Mouse (Mus musculus) spleen, postnatal 36 days (tissue): ENCODE results near the gene Stat4.

Source experiments
- DNase-seq, 2 experiments: peaks; one replicate each; pipeline ENCODE4 v3.0.0; 2022; ENCODE audit warnings: low spot score in 2 of 2, mixed read lengths in 1 of 2

Gene Stat4

DNA sequence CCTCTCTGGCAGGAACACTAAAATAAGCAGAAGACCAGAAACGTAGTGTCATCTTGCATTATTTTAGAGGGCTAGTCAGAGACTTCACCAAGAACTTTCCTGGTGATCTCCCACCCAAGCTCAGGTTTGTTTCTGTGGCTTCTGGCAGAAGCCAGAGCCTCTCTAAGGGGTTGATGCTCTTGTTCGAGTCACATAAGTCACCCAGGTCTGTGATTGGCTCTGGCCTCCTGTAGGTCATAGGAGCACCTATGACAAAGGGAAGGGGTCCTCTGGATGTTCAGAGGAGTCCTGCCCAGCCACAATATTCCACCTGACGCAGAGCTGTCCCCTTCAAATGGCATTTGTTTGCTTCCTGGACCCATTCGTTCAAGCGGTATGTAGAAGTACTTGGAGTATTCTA is at the start of gene Stat4:
TSS of gene Stat4 (plus strand) at position 301 of the 400 bp plus-strand sequence.
- DNase-seq: no peak

DNA sequence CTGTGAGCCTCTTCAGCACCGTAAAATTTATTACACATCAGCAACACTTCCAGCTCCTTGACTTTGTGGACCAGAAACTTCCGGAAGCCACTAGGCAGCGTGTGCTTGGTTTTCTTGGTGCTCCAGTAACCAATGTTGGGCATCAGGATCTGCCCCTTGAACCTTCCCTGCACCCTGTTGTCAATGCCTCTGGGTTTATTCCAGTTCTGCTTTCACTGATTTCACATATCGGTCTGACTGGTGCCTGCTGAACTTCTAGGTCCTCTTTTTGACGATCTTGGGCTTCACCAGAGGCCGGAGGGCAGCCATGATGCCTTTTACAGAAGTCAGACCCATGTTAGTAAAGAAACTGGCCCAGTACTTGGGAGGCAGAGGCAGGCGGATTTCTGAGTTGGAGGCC is 48.6 kb upstream of the Stat4 start:
- DNase-seq: no peak

DNA sequence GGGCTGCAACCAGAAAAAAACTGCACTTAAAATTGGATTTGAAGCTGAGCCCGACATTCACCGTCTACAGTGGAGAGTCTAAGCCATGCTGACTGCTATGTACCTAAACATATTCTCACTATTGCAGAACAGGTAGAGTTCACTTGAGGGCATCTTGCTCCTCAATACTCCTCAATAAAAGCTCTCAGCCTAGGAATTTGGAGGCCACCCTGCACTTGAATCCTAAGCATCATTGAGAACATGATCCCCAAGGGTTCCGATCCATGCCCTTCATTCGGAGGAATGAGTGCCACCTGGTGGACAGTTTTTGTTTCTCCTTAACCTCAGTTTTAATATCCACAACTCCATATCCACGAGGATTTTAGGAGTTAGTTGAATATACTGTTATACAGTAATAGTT is 42.2 kb upstream of the Stat4 start:
- no peak for DNase-seq

DNA sequence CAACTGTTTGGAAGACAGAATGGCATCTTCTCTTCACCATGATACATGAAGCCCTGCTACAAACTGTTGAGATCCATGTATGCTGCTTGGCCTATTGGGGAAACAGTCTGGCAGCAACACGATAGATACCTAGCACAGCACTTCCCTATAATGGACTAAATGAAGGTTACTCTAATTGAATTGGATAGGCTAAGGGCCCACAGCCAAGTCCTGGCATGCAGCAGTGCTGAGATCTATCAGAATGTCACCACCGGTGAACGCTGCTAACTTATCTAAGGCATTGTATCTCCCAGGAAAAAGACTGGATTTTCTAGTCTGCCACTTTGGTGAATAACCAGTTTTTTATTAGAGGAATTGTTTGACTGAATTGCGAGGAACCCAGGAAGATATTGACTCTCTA is 39.8 kb upstream of the Stat4 start:
- no peak for DNase-seq

DNA sequence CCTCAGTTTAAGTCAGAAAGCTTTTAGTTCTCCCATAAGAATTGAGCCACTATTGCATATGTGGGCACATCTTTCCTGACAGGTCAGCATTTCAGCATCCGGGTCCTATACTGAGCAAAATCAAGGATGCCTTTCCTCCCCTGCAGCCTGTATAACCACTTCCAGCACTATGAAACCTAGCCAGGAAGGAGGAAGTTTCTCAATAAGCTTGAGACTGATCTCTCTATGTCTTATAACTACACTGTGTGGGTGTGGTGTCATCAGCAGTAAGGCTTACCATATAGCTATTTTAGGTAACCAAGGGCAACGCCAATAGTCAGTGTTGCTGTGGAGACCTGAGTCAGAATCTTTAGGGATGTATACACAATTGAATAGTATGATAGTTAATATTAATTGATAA is 22.3 kb upstream of the Stat4 start:
- DNase-seq: no peak

DNA sequence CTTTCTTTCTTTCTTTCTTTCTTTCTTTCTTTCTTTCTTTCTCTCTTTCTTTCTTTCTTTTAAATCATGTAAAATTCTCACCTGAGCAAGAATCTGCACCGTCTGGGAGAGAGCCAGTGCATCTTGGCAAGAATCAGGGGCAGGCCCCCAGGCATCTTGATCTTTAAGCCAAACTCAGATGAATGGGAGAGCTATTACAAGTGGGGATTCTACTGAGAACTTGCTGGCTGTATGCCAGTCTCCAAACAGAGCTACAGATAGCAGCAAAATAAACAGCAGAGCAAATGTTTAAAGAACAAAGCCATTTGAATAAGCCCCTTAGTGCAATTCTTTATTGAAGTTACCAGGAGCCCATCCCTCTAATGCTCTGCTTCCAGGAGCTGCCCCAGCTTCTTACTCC is 18.0 kb upstream of the Stat4 start:
- no peak for DNase-seq

DNA sequence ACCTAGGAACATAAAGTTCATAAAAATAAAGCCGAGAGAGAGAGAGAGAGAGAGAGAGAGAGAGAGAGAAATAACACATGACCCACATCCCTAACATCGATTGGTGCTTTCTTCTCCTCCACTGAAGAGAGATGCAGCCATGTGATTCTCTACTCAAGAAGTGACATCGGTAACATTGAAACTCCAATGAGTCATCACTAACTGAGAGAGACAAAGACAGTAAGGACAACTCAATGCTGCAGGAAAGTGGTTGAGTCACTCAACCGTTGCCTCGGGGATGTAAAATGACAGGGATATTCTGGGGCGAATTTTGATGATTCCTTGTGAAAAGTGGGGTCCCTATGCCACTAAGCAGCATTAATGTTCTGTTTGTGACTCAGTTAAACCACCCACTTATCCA is 16.8 kb upstream of the Stat4 start:
- DNase-seq: no peak

DNA sequence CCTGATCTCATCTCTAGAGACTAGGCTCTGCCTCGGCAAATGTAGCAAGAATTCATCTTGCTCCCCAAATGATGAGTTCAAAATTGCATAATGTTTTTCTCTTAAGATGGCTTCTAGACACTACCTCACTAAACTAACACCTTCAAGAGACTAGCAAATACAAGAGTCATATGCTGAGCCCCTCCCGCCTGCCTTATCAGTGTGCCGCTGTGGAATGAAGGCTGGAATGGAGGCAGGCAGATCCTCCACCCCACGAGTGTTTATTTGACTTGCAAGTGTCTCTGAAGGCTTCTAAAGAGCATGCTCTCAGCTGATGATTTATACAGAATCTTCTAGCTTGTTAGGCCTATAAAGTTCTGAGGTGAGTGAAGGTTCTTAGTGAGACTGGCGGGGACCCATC is 11.4 kb upstream of the Stat4 start:
- no peak for DNase-seq

DNA sequence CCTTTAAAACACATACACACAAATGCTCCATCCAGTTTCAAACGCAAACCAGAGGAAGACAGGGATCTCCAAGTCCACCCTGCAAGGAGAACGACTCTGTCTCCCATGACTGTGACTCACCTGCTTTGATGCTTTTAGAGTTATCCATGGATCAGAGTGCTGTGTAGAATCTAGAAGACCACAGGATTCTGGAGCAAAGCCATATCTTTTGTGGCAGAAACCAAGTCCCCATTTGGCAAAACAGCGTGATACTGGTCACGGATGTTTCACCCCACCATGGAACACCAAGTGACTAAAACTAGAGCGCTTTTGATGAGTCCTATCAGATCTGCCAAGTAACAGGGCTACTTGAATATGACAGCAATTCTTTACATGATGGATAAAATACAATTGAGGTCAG is 7.9 kb upstream of the Stat4 start:
- DNase-seq: no peak

DNA sequence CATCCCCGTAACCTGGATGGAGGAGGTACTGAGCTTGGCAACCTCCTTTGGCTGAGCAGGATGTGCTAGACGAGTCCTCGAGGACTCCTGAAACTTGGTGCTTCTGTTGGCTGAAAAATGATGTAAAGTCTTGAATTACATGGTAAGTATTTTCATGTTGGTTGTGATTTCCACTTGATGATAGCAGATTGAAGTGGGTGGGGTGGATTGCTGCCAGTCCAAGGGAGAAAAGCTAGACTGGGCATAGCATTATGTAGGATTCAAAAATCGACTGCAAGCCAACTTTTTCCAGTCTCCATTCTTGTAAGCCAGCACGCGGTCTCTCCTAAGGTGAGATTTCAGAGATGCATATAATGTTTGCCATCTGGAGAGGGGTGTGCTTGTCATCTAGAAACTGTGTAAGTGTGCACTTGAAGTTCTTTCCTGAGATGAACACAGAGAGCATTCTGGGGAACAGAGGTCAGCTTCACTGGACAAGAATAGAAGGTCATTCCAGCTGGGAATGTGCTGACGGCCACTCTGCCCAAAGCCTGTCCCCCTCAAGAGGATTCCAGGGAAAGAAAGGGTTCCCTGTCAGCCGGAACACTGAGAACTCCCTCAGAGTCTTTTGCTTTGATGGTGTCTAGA is 5.1 kb downstream of the Stat4 start:
- DNase-seq: no peak

DNA sequence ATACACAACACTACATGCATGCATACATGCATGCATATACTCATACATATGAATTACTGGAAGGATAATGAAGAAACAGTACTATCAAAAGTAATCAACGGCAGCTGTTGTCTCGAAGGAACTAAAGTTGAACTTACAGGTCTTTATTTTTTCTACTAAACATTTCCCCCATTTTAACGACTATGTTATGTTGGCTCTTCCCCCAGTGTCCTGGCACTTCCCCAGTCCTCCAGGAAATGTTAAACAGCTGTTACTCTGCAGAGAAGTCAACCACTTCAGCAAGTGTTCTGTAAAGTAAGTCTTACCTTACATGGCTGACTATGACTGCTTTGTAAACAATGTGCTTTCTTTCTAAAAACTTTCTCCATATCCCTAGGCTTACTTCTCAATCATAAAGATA is 9.1 kb downstream of the Stat4 start:
- DNase-seq: no peak

DNA sequence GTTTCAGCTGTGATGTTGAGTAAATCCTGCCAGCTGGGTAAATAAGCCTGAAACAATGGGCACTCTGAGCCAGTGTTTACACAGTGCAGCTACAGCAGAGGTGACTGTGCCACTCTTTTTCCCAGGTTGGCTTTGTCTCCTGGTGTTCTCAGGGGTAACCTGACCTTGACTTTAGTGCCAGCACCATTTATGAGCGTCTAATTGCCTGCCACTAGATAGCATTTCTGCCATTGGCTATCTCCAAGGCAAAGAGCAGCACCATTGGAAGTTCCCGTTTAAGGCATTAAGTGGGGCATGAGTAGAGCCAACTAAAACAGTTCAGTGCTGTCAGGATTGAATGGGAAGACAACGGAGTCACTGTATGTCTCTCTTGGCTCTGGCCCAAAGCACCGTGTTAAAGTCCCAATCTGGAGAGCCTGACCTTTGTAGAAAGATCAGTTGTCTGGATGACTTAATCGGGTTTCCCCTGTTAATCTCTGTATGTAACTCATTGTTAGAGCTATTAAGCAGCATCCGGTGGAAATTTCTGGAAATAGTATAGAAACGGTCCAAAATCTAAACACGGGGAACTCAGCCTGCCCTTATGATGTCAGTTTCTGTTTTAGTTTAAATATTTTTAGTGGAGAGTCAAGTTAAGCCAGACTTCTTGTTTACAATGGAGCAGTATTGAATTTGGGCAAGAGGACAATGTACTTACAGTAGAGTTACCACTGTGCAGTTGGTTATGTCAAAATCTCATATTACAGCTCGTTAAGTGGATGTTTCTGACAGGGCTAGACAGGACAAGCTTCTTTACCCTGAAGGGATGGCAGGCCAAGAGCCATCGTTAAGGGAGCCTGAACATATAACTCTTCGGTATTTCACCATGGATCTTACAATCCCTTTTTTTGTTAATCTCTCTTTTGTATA is 10.1 kb downstream of the Stat4 start:
- DNase-seq: no peak

DNA sequence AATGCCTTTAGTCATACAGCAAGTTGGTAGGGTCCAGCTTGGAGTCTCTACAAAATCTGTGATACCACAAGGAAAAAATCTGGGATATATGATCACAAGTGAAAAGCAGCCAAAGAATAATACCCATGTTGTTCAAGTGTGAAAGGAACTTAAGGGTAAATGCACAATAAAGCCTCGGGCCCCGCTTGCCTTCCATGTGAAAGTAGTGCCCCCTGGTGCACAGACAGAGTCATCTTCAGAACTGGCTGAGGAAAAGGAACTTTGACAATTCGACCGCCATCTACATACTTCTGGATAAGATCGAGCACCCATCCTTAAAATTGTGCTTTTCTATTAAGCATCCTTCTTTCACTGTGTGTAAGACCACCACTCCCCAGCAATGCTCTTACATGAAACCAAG is 11.6 kb downstream of the Stat4 start:
- DNase-seq: peak; percentile 21 to 45

DNA sequence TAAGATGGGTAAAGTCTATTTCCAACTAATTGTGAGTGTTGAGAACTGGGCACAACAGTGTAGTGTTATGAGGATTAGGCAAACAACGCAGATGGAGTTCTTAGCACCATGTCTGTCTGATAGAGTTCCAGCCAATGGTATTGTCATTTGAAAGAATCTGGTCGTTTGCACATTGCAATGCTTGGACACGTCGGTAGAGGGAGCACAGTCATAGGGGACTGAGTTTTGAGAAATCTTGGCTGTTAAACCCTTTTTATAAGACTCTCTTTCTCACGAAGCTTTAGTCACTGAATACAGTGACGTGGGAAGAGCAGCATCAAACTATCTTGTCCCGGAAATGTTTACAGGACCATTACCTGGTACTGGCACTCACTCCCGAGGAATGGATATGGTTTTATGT is 17.1 kb downstream of the Stat4 start:
- peak; percentile 49 to 68 for DNase-seq

DNA sequence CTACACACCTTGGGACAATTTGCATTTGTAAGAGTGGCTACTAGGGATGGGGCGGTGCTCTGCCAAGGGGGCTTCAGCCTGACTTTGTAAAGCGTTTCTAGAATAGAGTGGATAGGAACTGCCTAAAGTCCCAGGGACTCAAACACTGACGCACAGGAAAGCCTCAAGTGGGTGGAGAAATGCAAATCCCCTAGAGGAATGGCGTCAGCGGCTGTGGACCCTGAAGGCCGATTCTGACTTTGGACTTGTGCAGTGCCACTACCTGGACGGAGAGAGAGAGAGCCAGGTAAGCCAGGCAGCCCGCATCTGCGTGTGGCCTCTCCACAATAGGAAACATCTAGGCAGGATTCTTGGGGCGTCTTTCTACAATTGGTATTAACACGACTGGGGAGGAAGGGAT is 21.5 kb downstream of the Stat4 start:
- DNase-seq: peak; percentile 75 to 79

DNA sequence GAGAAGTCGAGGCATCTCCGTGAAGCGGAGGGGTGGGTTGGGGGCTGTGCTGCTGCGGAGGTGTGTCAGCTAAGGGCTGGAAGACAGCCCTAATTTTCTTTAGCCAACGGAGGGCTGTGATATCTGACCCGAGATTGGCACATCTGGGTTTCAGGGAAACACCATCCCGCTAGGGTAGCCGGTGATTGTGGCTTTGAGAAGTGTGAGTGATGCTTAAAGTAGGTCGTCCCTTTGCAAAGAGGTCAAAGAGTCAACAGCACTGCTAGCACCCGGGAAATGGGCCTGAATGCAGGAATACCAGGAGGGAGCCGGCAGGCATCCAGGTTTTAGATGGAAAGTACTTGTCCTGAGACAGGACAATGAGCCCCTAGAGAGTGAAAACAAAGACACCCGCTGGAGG is 22.0 kb downstream of the Stat4 start:
- no peak for DNase-seq

DNA sequence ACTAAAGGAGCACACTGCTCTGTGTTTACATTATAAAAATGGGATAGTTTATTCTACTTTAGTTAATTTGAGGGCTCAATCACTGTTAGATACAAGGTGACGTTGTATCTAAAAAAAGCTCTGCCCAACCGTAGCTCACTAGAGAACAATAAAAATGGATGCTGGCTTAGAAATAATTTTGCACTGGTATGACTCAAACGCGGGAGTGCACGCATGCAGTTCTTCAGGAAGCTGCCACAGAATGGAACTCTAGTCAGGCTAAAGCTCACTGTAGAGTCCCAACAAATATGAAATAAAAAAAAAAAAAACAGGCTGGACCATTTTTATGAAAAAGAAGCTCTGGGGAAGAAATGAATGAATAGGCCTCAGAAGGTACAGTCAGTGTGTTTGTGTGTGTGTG is 23.8 kb downstream of the Stat4 start:
- no peak for DNase-seq

DNA sequence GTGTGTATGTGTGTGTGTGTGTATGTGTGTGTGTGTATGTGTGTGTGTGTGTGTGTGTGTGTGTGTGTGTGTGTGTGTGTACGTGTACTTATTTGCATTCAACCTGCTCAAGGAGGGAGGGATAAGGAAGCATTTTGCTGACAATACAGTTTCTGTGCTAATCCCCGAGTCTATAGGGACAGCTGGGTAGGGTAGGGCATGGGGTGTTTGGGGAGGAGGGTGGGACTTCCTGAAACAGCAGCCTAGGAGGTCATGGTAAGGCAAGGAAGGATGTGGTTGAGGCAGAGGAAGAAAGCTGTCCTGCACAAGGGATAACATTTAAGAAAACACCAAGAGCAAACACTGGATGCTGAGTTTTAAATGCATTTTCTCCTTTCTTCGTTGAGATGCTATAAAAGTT is 24.3 kb downstream of the Stat4 start:
- DNase-seq: peak; percentile 65 to 70

DNA sequence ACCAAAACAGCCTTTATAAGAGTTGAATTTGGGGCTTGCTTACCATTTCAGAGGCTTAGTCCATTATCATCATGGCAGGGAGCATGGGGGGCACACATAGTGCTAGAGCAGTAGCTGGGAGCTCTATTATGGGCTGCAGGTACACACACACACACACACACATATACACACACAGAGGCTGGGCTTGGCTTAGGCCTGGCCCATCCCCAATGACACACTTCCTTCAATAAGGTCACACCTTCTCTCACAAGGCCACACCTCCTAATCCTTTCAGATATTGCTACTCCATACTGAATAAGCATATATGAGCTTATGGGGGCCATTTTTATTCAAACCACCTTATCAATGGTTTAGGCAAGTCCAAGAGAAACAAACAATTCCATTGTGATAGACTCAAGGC is 25.3 kb downstream of the Stat4 start:
- peak in 1 of 2 experiments; percentile 27 for DNase-seq

DNA sequence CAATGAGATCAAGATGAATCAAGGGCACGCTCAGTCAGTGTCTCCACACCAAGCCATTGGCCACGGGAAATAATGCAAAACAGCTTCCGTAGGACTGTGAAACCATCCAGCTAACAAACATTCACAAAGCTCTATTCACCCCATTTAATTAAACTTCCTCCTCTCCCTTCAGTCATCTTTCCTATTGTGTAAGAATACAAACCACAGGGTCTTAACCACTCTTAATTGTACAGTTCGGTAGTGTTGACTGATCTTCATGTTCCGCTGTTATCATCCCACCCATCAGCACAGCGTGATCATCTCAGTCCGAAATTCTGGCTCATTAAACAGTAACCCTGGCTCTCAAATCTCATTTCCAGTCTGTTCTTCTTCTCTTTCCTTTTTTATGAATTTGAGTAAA is 25.8 kb downstream of the Stat4 start:
- peak; percentile 21 to 41 for DNase-seq

DNA sequence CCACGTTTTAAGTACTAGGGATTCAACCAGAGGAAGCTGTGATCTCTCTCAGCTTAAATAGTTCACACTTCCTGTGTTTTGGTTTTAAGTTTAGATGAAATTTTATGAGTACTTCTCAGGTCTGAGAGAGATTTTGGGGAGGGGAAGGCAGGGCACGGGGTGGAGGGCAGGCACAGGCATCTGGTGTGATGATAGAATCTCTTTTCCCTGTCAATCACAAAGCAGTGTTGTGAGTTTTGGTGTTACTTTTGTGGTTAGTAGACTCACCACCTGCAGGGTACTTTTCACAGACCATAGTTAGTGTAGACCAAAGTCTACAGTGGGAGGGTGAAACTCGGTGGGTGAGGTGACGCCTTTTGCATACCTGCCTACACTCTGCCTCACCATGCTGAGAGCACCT is 32.7 kb downstream of the Stat4 start:
- DNase-seq: peak; percentile 29 to 37

DNA sequence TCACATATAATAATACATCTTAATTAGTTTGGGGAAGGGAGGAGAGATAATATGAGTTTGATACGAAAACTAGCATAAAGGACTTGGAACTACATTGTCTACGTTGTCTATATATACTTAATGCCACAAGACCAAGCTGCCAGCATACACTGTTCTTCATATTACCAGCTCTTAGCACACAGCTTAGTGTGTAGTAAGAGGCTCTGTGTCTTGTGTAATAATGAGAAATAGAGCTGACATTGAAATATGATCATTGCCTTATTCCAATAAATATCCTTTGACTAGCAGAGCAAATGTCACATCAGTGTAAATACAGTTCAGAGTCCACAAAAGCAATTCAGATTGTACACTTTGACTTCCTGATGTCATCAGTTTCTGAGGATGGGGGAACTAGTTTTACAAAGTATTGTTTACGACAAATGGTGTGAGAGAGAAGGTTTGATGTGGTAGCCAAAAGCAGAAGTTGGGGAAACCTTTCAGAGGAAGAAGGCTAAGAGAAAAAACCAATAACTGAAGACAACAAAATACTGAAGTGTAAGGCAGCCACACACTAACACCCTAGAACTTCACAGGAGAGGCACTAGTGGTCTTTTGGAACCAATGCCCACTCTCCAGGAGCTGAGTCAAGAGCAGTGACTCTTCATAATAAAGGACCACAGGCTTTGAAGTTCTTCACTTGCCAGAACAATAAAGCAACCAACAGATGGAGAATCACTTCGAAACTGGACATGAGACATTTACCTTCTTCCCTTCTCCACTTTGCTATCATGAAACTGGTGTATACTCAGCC is 35.2 kb downstream of the Stat4 start:
- DNase-seq: peak; percentile 54 to 70

DNA sequence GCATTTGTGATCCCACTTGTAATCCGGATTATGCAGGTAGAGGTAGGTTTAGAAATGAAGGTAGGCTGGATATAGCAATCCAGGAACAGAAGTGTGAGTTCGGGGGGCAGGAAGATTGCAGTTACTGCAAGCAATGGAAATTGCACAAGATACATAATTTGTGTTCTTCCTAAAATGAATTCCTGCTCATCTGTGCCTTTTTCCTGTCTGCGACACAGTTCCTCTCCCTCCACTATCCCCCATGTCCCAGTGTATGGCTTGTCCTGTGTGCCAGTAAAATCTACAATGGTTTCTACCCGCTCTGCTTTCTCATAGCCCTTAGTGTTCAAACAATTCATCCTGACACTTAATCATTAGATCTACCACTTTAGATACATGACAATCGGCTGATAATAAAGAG is 41.7 kb downstream of the Stat4 start:
- DNase-seq: no peak
